Mouse (Mus musculus): Measurements from ENCODE around the gene Ilkap. TPM values are rescaled to one million over a fixed set of nuclear protein-coding genes. Genes with fewer than 3 reads are reported as not detected.

Gene Ilkap
- polyA plus RNA-seq, 2 experiments, result 140 to 142 TPM

DNA sequence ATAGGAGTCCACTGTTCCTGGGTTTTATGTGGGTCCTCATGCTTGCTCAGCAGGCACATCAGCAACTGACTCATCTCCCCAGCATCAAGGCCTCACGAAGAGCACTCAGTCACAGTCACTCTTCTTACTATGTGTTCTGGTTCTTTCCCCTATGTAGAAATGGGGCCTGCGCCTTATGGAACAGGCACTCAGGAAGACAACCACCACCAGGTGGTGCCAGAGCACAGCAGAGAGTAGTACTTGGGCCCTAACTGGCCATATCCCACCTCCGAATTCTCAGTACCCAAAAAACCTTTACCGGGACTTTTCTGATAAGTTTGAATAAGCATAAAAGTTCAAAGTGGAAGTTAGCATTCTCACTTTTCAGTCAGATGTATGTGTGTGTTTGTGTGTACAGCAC, 30.0 kb upstream of the Ilkap start:
- TF ChIP-seq POLR2A (IDR thresholded peaks at IDR 0.05; ENCODE audit: borderline replicate concordance, extremely low read depth, insufficient read depth, insufficient read length), result no peak
- ATAC-seq (ENCODE audit: low FRiP score, low read depth) (peak; percentile 70; the same call in 1 of the 2 replicates), DNase-seq (ENCODE audit: low spot score) (peak; percentile 92)

GRCm38 (mm10) chr1:91426397-91426796, 27.8 kb upstream of the Ilkap start:
- ATAC-seq (ENCODE audit: low FRiP score, low read depth) (no peak), DNase-seq (ENCODE audit: low spot score) (no peak)
- WGBS, result 77% methylated on average over 9 of the region's 9 CpGs

More for the DNA sequence above, 30.0 kb upstream of the Ilkap start:
- Histone ChIP-seq H3K4me3 (replicated peaks; ENCODE audit: low read length) (no peak overlapping the region), H3K27me3 (ENCODE audit: control insufficient read depth, insufficient read depth, low read length) (no peaks in the 10 kb centered on the region), H3K4me2 (replicated peaks; ENCODE audit: low read depth, low read length, severe bottlenecking) (no peak overlapping the region), H3K27ac (replicated peaks; ENCODE audit: low read depth, low read length) (no peak overlapping the region), H3K9me3 (ENCODE audit: control insufficient read depth, low read length) (no peaks in the 10 kb centered on the region), H3K4me1 (ENCODE audit: control insufficient read depth, insufficient read depth, low read length) (peaks cover 5% of the 10 kb centered on the region), H3K9ac (ENCODE audit: low read depth, low read length, severe bottlenecking) (no peak overlapping the region), H3K36me3 (ENCODE audit: control insufficient read depth, insufficient read depth, low read length) (peaks cover 24% of the 10 kb centered on the region)
- WGBS, result 24% methylated on average over 4 of the region's 4 CpGs

GRCm38 (mm10) chr1:91420601-91421065, 22.0 kb upstream of the Ilkap start:
- no peak overlapping the region for H3K4me2 ChIP-seq (replicated peaks; ENCODE audit: low read depth, low read length, severe bottlenecking)
- no peak for DNase-seq (ENCODE audit: low spot score)
- H3K36me3 ChIP-seq (ENCODE audit: control insufficient read depth, insufficient read depth, low read length), result no peaks in the 10 kb centered on the region; the same call in 1 of the 2 replicates
- no peak for ATAC-seq (ENCODE audit: low FRiP score, low read depth)
- no peaks in the 10 kb centered on the region for H3K9me3 ChIP-seq (ENCODE audit: control insufficient read depth, low read length)
- peaks cover 6% of the 10 kb centered on the region for H3K4me1 ChIP-seq (ENCODE audit: control insufficient read depth, insufficient read depth, low read length)
- H3K27ac ChIP-seq (replicated peaks; ENCODE audit: low read depth, low read length), result no peak overlapping the region
- H3K9ac ChIP-seq (ENCODE audit: low read depth, low read length, severe bottlenecking), result no peak overlapping the region
- 90% methylated on average over 8 of the region's 8 CpGs for WGBS
- H3K27me3 ChIP-seq (ENCODE audit: control insufficient read depth, insufficient read depth, low read length), result no peaks in the 10 kb centered on the region
- no peak for TF ChIP-seq POLR2A (IDR thresholded peaks at IDR 0.05; ENCODE audit: borderline replicate concordance, extremely low read depth, insufficient read depth, insufficient read length)
- H3K4me3 ChIP-seq (replicated peaks; ENCODE audit: low read length), result no peak overlapping the region

More at GRCm38 (mm10) chr1:91426397-91426796, 27.8 kb upstream of the Ilkap start:
- H3K27me3 ChIP-seq (ENCODE audit: control insufficient read depth, insufficient read depth, low read length), result no peaks in the 10 kb centered on the region
- no peak overlapping the region for H3K4me2 ChIP-seq (replicated peaks; ENCODE audit: low read depth, low read length, severe bottlenecking)
- H3K36me3 ChIP-seq (ENCODE audit: control insufficient read depth, insufficient read depth, low read length), result peaks cover 19% of the 10 kb centered on the region
- H3K9me3 ChIP-seq (ENCODE audit: control insufficient read depth, low read length), result no peaks in the 10 kb centered on the region
- TF ChIP-seq POLR2A (IDR thresholded peaks at IDR 0.05; ENCODE audit: borderline replicate concordance, extremely low read depth, insufficient read depth, insufficient read length), result no peak
- peaks cover 6% of the 10 kb centered on the region for H3K4me1 ChIP-seq (ENCODE audit: control insufficient read depth, insufficient read depth, low read length)
- H3K4me3 ChIP-seq (replicated peaks; ENCODE audit: low read length), result no peak overlapping the region
- H3K27ac ChIP-seq (replicated peaks; ENCODE audit: low read depth, low read length), result no peak overlapping the region
- no peak overlapping the region for H3K9ac ChIP-seq (ENCODE audit: low read depth, low read length, severe bottlenecking)

- DNase-seq (ENCODE audit: low spot score), result no peak
- 65% methylated on average over 10 of the region's 10 CpGs for WGBS
- Histone ChIP-seq H3K4me1 (ENCODE audit: control insufficient read depth, insufficient read depth, low read length) (peaks cover 10% of the 10 kb centered on the region), H3K9me3 (ENCODE audit: control insufficient read depth, low read length) (no peaks in the 10 kb centered on the region), H3K4me2 (replicated peaks; ENCODE audit: low read depth, low read length, severe bottlenecking) (no peak overlapping the region), H3K9ac (ENCODE audit: low read depth, low read length, severe bottlenecking) (no peak overlapping the region), H3K4me3 (replicated peaks; ENCODE audit: low read length) (no peak overlapping the region), H3K27me3 (ENCODE audit: control insufficient read depth, insufficient read depth, low read length) (no peaks in the 10 kb centered on the region), H3K27ac (replicated peaks; ENCODE audit: low read depth, low read length) (no peak overlapping the region), H3K36me3 (ENCODE audit: control insufficient read depth, insufficient read depth, low read length) (no peaks in the 10 kb centered on the region; the same call in 1 of the 2 replicates)
- TF ChIP-seq POLR2A (IDR thresholded peaks at IDR 0.05; ENCODE audit: borderline replicate concordance, extremely low read depth, insufficient read depth, insufficient read length), result no peak
- no peak for ATAC-seq (ENCODE audit: low FRiP score, low read depth)
Observed at GRCm38 (mm10) chr1:91419862-91420600, 21.4 kb upstream of the Ilkap start.

- WGBS, result 25% methylated on average over 1 of the region's 1 CpGs
- Histone ChIP-seq H3K4me3 (replicated peaks; ENCODE audit: low read length) (no peak overlapping the region), H3K36me3 (ENCODE audit: control insufficient read depth, insufficient read depth, low read length) (no peaks in the 10 kb centered on the region; the same call in 1 of the 2 replicates), H3K9me3 (ENCODE audit: control insufficient read depth, low read length) (no peaks in the 10 kb centered on the region), H3K27me3 (ENCODE audit: control insufficient read depth, insufficient read depth, low read length) (no peaks in the 10 kb centered on the region), H3K4me1 (ENCODE audit: control insufficient read depth, insufficient read depth, low read length) (peaks cover 15% of the 10 kb centered on the region), H3K9ac (ENCODE audit: low read depth, low read length, severe bottlenecking) (no peak overlapping the region), H3K4me2 (replicated peaks; ENCODE audit: low read depth, low read length, severe bottlenecking) (no peak overlapping the region), H3K27ac (replicated peaks; ENCODE audit: low read depth, low read length) (no peak overlapping the region)
- ATAC-seq (ENCODE audit: low FRiP score, low read depth) (no peak), DNase-seq (ENCODE audit: low spot score) (no peak)
- no peak for TF ChIP-seq POLR2A (IDR thresholded peaks at IDR 0.05; ENCODE audit: borderline replicate concordance, extremely low read depth, insufficient read depth, insufficient read length)
Observed at GRCm38 (mm10) chr1:91417991-91418390, 19.4 kb upstream of the Ilkap start.
